ENCODE assay signal across 8 mouse cellular contexts in the genomic region with DNA sequence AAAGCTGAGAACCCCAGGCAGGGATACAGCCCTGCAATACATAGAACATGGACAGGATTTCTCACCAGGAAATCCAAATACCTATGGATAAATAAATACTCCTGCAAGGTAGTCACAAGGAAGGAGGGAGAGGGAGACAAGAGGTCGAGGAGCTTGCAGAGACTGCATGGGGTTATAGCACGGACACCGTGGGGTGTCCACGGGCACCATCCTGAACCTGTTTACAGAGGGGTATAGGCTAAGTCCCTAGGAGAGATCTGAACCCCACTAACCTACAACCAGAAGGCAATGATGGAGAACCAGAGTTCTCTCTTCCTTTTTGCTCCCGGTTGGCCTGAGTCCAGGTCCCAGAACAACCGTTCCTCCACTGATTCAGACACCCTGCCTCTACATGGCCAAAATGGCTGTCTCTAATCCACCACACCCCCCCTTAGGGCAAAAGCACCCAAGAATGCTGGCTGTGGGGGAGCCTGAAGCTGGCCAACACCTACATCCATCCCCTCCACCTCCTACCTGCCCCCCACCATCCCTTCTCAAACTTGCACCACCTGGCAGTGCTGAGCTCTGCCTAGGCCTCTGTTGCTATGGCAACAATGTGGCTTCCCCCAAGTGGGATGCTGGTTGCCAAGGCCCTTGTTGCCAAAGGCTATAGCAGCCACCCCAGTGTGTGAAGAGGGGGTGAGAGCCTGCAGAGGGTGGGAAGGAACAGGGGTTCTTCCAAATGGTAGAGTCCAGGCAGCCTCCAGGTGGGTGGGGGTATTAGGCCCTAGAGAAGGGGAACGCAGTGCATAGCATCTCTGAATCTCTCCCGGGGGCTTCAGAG.
DNase-seq lines count a peak whose midpoint lies in the region; ATAC-seq lines count a peak whose summit lies in the region.

No protein-coding gene starts in this region.

- no peaks in the 10 kb centered on the region for H3K9me3 ChIP-seq in hindbrain, embryonic 13.5 days
- H3K9me3 ChIP-seq in midbrain, embryonic 10.5 days (replicated peaks) = no peaks in the 10 kb centered on the region

- peak overlapping the region; percentile 53 for H3K9ac ChIP-seq in hindbrain, embryonic 13.5 days

- 67% methylated on average over 8 of the region's 8 CpGs for WGBS in hindbrain, embryonic 13.5 days
- WGBS in midbrain, embryonic 10.5 days = 81% methylated on average over 8 of the region's 8 CpGs

- DNase-seq in layer of hippocampus, adult 11-12 months (ENCODE audit: low spot score) = peak; percentile 74
- DNase-seq in layer of hippocampus, adult 9-10 months (ENCODE audit: low spot score) = no peak
- DNase-seq in midbrain, embryonic 10.5 days (ENCODE audit: low spot score) = peak; percentile 29
- DNase-seq in right cerebral cortex, postnatal 4 days = peak; percentile 49
- DNase-seq in embryo, embryonic 10 days (ENCODE audit: low spot score) = no peak
- DNase-seq in urinary bladder, postnatal 36 days (ENCODE audit: low spot score in 2 of 2) = no peak
- DNase-seq in ovary, adult 18-20 months (ENCODE audit: low spot score) = no peak

- H3K4me2 ChIP-seq in hindbrain, embryonic 13.5 days = peak overlapping the region; percentile 25

- no peaks in the 10 kb centered on the region for H3K27me3 ChIP-seq in hindbrain, embryonic 13.5 days
- H3K27me3 ChIP-seq in midbrain, embryonic 10.5 days (ENCODE audit: low read depth, poor library complexity, severe bottlenecking) = no peaks in the 10 kb centered on the region

- H3K4me3 ChIP-seq in hindbrain, embryonic 13.5 days = no peak overlapping the region
- H3K4me3 ChIP-seq in midbrain, embryonic 10.5 days = no peak overlapping the region

- H3K36me3 ChIP-seq in hindbrain, embryonic 13.5 days = no peaks in the 10 kb centered on the region
- peaks cover 33% of the 10 kb centered on the region for H3K36me3 ChIP-seq in midbrain, embryonic 10.5 days

- H3K27ac ChIP-seq in hindbrain, embryonic 13.5 days = peak overlapping the region; percentile 90
- peak overlapping the region; percentile 61 for H3K27ac ChIP-seq in midbrain, embryonic 10.5 days (replicated peaks)

- peaks cover 61% of the 10 kb centered on the region for H3K4me1 ChIP-seq in hindbrain, embryonic 13.5 days (replicated peaks)
- H3K4me1 ChIP-seq in midbrain, embryonic 10.5 days = peaks cover 27% of the 10 kb centered on the region

- peak; percentile 76 for ATAC-seq in hindbrain, embryonic 13.5 days (ENCODE audit: low FRiP score)

Comparison
In these comparisons a context has a peak if more than half of its experiments do, and no peak if none do; other contexts are left out.
1. DNase-seq: peak in layer of hippocampus, adult 11-12 months (single experiment), midbrain, embryonic 10.5 days (single experiment) and right cerebral cortex, postnatal 4 days (single experiment); none in layer of hippocampus, adult 9-10 months (single experiment), embryo, embryonic 10 days (single experiment), urinary bladder, postnatal 36 days (0 of 2) and ovary, adult 18-20 months (single experiment).